Mouse (Mus musculus) ES-Bruce4 (cell line): ENCODE measurements around the gene Gm10518. TPM values are rescaled to one million over a fixed set of nuclear protein-coding genes. Genes with fewer than 3 reads are reported as not detected.
"Not testable (repeated sequence)": the region's sequence is repeated elsewhere in the genome, so short reads cannot be mapped to it uniquely, and the experiment has no call there.

Experiments used
- H3K27ac ChIP-seq: 2 replicates; pipeline ENCODE4 v1.5.1; 2012; ENCODE audit warnings: low read length, inconsistent platforms; ENCODE audit not compliant: insufficient read depth
- H3K27me3 ChIP-seq: 2 replicates; pipeline ENCODE4 v1.6.1; 2012; ENCODE audit warnings: mild to moderate bottlenecking, low read length, inconsistent platforms; ENCODE audit not compliant: control insufficient read depth, poor library complexity, insufficient read depth, severe bottlenecking
- H3K36me3 ChIP-seq: 2 replicates; pipeline ENCODE4 v1.6.1; 2012; ENCODE audit warnings: inconsistent platforms, mild to moderate bottlenecking, low read length, moderate library complexity; ENCODE audit not compliant: control insufficient read depth, poor library complexity, insufficient read depth, severe bottlenecking
- H3K4me1 ChIP-seq: one replicate; pipeline ENCODE4 v1.8.1; 2011; ENCODE audit warnings: low read length; ENCODE audit not compliant: control insufficient read depth, insufficient read depth
- H3K4me3 ChIP-seq: 2 replicates; pipeline ENCODE4 v1.5.1; 2011; ENCODE audit warnings: low read depth, mild to moderate bottlenecking, low read length
- H3K9ac ChIP-seq: 2 replicates; pipeline ENCODE4 v1.6.1; 2012; ENCODE audit warnings: low read depth, mild to moderate bottlenecking, inconsistent platforms; ENCODE audit not compliant: poor library complexity, severe bottlenecking
- H3K9me3 ChIP-seq: replicated peaks from 2 replicates; pipeline ENCODE4 v1.6.1; 2012; ENCODE audit warnings: mild to moderate bottlenecking, low read length, inconsistent platforms; ENCODE audit not compliant: control insufficient read depth, poor library complexity, insufficient read depth, severe bottlenecking
- CTCF ChIP-seq: IDR thresholded peaks from one replicate; pipeline ENCODE4 v1.8.1; 2011; ENCODE audit warnings: low read depth, low read length
- EP300 ChIP-seq: IDR thresholded peaks from 2 replicates; pipeline ENCODE4 v1.6.1; 2011; ENCODE audit warnings: low read depth, low read length; ENCODE audit not compliant: insufficient read depth
- POLR2A ChIP-seq: IDR thresholded peaks from one replicate; pipeline ENCODE4 v1.8.1; 2011; ENCODE audit warnings: low read length; ENCODE audit not compliant: insufficient read depth
- polyA plus RNA-seq: library from polyadenylated mRNA; stranded (reverse); fragments of >200 nt; gene quantifications from 2 replicates; pipeline ENCODE4 v1.2.4, GENCODE M21; 2011; ENCODE audit warnings: low read depth; ENCODE audit not compliant: missing spikeins, insufficient read depth, insufficient read length

Gm10518 gene
- polyA plus RNA-seq, 1 experiment = not detected

DNA sequence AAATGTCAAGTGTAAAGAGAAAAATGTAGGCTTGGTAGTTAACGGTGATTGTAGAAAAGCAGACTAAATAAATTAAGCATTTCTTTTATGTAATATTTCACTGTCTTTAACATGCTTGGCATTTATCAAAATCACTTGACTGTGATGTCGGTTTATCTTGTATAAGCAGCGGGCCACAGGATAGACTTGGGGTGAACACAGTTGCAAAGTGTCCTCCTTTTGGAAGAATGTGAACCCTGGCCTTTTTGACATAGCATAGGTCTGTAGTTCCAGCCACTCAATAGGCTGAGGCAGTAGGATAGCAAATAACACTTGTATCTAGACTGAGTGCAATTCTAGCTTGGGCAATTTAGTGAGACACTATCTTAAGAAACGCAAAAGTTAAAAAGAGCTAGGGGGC lies 4.3 kb downstream of the Gm10518 start:
- H3K4me1 ChIP-seq = no peaks in the 10 kb centered on the region
- no peak overlapping the region for H3K27ac ChIP-seq
- no peaks in the 10 kb centered on the region for H3K9me3 ChIP-seq
- H3K36me3 ChIP-seq = no peaks in the 10 kb centered on the region
- H3K4me3 ChIP-seq = no peak overlapping the region
- H3K27me3 ChIP-seq = no peaks in the 10 kb centered on the region
- TF ChIP-seq POLR2A (no peak), EP300 (no peak), CTCF (no peak)
- no peak overlapping the region for H3K9ac ChIP-seq

DNA sequence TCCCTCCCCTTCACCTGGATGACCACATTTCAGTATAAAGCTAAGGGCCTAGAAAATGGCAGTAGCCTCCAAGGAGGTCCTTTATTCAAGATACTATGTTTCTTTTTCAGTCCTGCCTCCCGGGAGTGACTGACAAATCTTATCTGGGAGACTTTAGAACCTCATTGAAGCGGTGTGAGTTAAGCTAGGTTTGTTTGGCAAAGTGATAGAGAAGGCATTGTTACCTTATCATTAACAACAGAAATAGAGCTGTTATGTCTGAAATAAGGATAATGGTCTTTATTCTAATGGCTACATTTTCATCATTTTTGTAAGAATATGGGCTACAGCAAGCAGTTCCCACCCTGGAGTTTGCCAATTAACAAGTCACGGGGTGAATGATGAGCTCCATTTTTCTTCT lies 5.1 kb downstream of the Gm10518 start:
- Histone ChIP-seq H3K4me3 (no peak overlapping the region), H3K36me3 (no peaks in the 10 kb centered on the region), H3K9me3 (no peaks in the 10 kb centered on the region), H3K4me1 (no peaks in the 10 kb centered on the region), H3K27ac (no peak overlapping the region), H3K9ac (no peak overlapping the region), H3K27me3 (no peaks in the 10 kb centered on the region)
- TF ChIP-seq POLR2A = no peak
- TF ChIP-seq CTCF = no peak
- TF ChIP-seq EP300 = no peak

DNA sequence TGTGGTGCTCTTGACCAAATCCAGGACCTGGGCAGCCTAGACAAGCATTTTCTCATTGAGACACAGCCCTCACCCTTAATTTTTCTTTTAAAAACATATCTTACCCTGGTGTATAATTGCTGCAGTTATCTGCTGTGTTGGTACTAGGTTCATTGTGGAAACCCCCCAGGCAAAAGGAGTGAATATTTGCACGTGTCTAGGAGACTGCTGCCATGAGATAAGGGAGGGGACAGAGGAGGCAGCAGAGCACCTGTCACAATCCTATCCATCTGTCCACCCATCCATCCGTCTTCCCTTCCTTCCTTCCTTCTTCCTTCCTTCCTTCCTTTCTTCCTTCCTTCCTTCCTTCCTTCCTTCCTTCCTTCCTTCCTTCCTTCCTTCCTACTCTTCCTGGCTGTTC lies 10.2 kb downstream of the Gm10518 start:
- Histone ChIP-seq H3K9ac (no peak overlapping the region), H3K27me3 (no peaks in the 10 kb centered on the region)

DNA sequence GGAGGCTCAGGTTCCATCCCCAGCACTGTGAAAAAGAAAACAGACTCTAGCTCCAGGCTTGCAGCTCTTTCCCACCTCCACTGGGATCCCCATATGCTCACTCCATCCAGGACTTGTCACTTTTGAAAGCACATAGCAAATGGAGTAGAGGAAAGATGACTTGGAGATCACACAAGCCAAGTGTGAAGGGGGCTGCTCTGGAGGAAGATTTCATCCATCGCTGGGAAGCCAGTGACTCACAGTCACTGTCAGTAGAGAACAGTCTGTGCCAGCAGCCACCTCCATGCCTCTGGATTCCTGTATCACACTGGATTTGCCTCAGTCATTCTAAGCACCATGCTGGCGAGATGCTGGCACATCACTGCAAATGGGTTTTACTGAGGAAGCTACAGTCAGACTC lies 11.4 kb downstream of the Gm10518 start:
- no peaks in the 10 kb centered on the region for H3K36me3 ChIP-seq
- H3K27ac ChIP-seq = no peak overlapping the region
- H3K4me3 ChIP-seq = no peak overlapping the region
- no peak overlapping the region for H3K9ac ChIP-seq
- TF ChIP-seq POLR2A (no peak), CTCF (no peak)
- no peaks in the 10 kb centered on the region for H3K4me1 ChIP-seq
- no peaks in the 10 kb centered on the region for H3K27me3 ChIP-seq
- H3K9me3 ChIP-seq = peaks cover 19% of the 10 kb centered on the region

More for the DNA sequence above, 10.2 kb downstream of the Gm10518 start:
- no peak for TF ChIP-seq CTCF
- TF ChIP-seq POLR2A = no peak
- no peak for TF ChIP-seq EP300
- Histone ChIP-seq H3K4me1 (no peaks in the 10 kb centered on the region), H3K36me3 (no peaks in the 10 kb centered on the region), H3K9me3 (peaks cover 16% of the 10 kb centered on the region), H3K4me3 (no peak overlapping the region), H3K27ac (no peak overlapping the region)

DNA sequence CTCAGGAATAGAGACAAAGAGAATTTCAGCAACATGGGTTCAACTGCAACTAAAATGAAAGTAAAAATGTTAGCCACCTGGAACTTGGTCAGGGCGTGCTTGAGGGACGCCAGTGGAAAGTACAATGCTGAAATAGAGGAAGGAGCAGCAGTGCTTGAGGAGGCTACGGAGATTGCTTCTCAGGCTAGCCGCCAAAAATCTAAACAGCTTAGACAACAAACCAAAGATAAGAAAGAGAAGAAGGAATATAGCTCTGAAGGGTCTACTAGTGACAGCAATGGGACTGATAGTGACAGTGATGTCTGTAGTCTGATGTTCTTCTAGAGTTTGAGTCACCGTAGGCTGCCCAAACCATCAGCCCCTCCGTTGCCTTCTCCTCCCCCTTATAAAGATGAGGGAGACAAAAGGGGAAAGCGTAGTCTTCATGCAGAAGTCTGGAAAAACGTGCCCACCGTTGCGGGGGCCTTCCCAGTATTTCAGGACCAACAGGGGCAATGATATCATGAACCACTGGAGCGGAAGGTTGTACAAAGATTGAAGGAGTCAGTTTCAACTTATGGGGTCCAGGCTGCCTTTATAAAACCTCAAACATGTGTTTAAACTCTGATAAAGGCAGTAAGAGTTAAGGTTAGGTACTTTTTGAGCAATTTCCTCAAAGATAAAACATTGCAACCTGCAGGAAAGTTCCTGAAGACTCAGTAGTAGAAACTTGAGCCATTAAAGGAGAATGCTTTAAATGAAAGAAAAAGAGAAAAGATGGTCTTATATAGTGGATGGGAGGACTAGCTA lies 15.5 kb downstream of the Gm10518 start:
- H3K27ac ChIP-seq, H3K4me1 ChIP-seq, H3K27me3 ChIP-seq, H3K9ac ChIP-seq, H3K36me3 ChIP-seq, H3K4me3 ChIP-seq: not testable (repeated sequence)
- peaks cover 25% of the 10 kb centered on the region for H3K9me3 ChIP-seq

DNA sequence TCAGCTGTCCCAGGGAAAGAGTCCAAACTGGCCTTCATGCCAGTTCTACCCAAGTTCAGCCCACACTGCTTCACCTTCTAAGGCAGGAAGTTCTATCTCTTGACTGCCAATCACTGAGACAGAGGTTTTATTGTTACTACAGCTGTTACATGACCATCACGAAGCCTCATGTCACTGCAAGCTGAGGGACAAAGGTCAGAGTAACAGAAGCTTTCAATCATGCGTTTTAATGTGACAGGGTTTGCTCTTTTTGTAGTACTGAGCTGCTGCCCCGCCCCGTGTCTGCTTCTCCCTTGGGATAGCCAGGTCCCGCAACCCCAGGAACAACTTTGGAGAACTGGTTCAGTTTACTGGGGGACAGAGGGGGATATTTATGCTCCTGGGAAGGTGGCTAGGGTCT lies 21.4 kb downstream of the Gm10518 start:
- Histone ChIP-seq H3K4me1 (no peaks in the 10 kb centered on the region), H3K9me3 (peaks cover 11% of the 10 kb centered on the region), H3K27ac (no peak overlapping the region), H3K27me3 (no peaks in the 10 kb centered on the region), H3K4me3 (no peak overlapping the region), H3K9ac (no peak overlapping the region), H3K36me3 (no peaks in the 10 kb centered on the region)
- TF ChIP-seq EP300 = no peak
- TF ChIP-seq CTCF = no peak
- TF ChIP-seq POLR2A = no peak
